Comparison of ENCODE assay signal across 8 mouse cellular contexts in the genomic region with DNA sequence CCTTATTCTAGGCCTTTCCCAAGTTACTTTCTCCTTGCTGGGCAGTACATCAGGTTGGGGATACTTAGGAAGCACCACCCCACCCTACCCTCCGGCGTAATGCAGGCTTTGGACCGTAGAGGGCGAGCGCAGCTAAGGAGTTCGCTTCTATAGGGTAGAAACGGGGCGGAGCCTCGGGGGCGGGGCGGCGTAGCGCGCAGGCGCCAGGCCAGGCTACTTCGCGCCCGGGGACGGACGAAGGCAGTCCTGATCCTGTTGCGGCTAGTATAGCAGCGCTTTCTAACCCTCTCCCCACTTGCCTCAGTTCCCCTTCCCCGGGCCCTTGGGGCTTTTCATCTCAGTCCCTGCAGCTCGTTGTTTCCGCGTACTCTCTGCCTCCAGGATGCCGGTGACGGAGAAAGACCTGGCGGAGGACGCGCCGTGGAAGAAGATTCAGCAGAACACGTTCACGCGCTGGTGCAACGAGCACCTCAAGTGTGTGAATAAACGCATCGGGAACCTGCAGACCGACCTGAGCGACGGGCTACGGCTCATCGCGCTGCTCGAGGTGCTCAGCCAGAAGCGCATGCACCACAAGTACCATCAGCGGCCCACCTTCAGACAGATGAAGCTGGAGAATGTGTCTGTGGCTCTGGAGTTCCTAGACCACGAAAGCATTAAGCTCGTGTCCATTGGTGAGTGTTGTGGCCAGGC. TPM values are rescaled to one million over a fixed set of nuclear protein-coding genes. Genes with fewer than 3 reads are reported as not detected.
A peak's percentile ranks its signal among the peaks of the same experiment; 100 is the strongest.
DNase-seq lines count a peak whose midpoint lies in the region; ATAC-seq and TF ChIP-seq lines count a peak whose summit lies in the region.

Gene Flnb, plus strand, starts transcription at position 188 of the 693 bp plus-strand sequence.

- peak within 1 kb of the TSS; percentile 74 for H3K9ac ChIP-seq in embryonic facial prominence, embryonic 15.5 days
- H3K9ac ChIP-seq in kidney, embryonic 14.5 days (ENCODE audit: low read depth, low read length), result peak within 1 kb of the TSS; percentile 68
- peak within 1 kb of the TSS; percentile 80 for H3K9ac ChIP-seq in limb, embryonic 14.5 days (ENCODE audit: low read depth, low read length, severe bottlenecking)
- peak within 1 kb of the TSS; percentile 92 for H3K9ac ChIP-seq in midbrain, embryonic 16.5 days (ENCODE audit: low read depth, low read length)

- H3K27ac ChIP-seq in bone marrow macrophage, adult 2 months (ENCODE audit: insufficient read depth, low read depth, low read length), result no peak within 1 kb of the TSS
- peak within 1 kb of the TSS; percentile 81 for H3K27ac ChIP-seq in embryonic facial prominence, embryonic 15.5 days (replicated peaks)
- peak within 1 kb of the TSS; percentile 83 for H3K27ac ChIP-seq in heart, embryonic 10.5 days
- H3K27ac ChIP-seq in kidney, embryonic 14.5 days (ENCODE audit: low read depth, low read length), result peak within 1 kb of the TSS; percentile 45
- peak within 1 kb of the TSS; percentile 35 for H3K27ac ChIP-seq in limb, embryonic 14.5 days (replicated peaks; ENCODE audit: low read depth, low read length)
- H3K27ac ChIP-seq in midbrain, embryonic 16.5 days (ENCODE audit: low read length), result peak within 1 kb of the TSS; percentile 86
- 0 out of 2 replicates have a peak within 1 kb of the TSS, but pooled peaks have one; percentile 11 for H3K27ac ChIP-seq in spleen, adult 2 months (ENCODE audit: insufficient read depth, low read length)

- DNase-seq in A20 (ENCODE audit: low read depth, low spot score), result peak; percentile 96
- DNase-seq in heart, embryonic 10.5 days (ENCODE audit: low spot score), result peak; percentile 96
- DNase-seq in limb, embryonic 14.5 days (ENCODE audit: low spot score), result peak; percentile 96
- DNase-seq in spleen, adult 2 months (ENCODE audit: low read depth in 1 of 2, low spot score in 2 of 2), result peak; percentile 76 to 96

- no peaks in the 10 kb centered on the region for H3K36me3 ChIP-seq in embryonic facial prominence, embryonic 15.5 days
- no peaks in the 10 kb centered on the region for H3K36me3 ChIP-seq in heart, embryonic 10.5 days
- H3K36me3 ChIP-seq in kidney, embryonic 14.5 days (ENCODE audit: control insufficient read depth, insufficient read depth, low read length), result no peaks in the 10 kb centered on the region
- no peaks in the 10 kb centered on the region for H3K36me3 ChIP-seq in limb, embryonic 14.5 days (ENCODE audit: control insufficient read depth, insufficient read depth, low read length)
- H3K36me3 ChIP-seq in midbrain, embryonic 16.5 days (ENCODE audit: control insufficient read depth, insufficient read depth, low read length), result no peaks in the 10 kb centered on the region
- H3K36me3 ChIP-seq in spleen, adult 2 months (ENCODE audit: control insufficient read depth, insufficient read depth, low read length), result no peaks in the 10 kb centered on the region

- peak; percentile 95 for ATAC-seq in embryonic facial prominence, embryonic 15.5 days (ENCODE audit: insufficient number of reproducible peaks, low FRiP score, low TSS enrichment, low read depth)
- peak; percentile 98 for ATAC-seq in kidney, embryonic 14.5 days (ENCODE audit: low FRiP score, low TSS enrichment)
- peak; percentile 94 for ATAC-seq in limb, embryonic 14.5 days (ENCODE audit: low FRiP score, low read depth)
- peak; percentile 98 for ATAC-seq in midbrain, embryonic 16.5 days

- peak within 1 kb of the TSS; percentile 88 for H3K4me2 ChIP-seq in embryonic facial prominence, embryonic 15.5 days (replicated peaks)
- peak within 1 kb of the TSS; percentile 85 for H3K4me2 ChIP-seq in kidney, embryonic 14.5 days (replicated peaks; ENCODE audit: low read depth, low read length)
- peak within 1 kb of the TSS; percentile 82 for H3K4me2 ChIP-seq in limb, embryonic 14.5 days (replicated peaks; ENCODE audit: low read depth, low read length, severe bottlenecking)
- H3K4me2 ChIP-seq in midbrain, embryonic 16.5 days (ENCODE audit: low read length), result peak within 1 kb of the TSS; percentile 80

- no peak for TF ChIP-seq POLR2A in bone marrow macrophage, adult 2 months (IDR thresholded peaks at IDR 0.05; ENCODE audit: borderline replicate concordance, low read depth, low read length)
- peak; percentile 94; the same call in 1 of the 2 replicates for TF ChIP-seq POLR2A in limb, embryonic 14.5 days (IDR thresholded peaks at IDR 0.05; ENCODE audit: borderline replicate concordance, extremely low read depth, insufficient read depth, insufficient read length)
- TF ChIP-seq POLR2A in spleen, adult 2 months (IDR thresholded peaks at IDR 0.05; ENCODE audit: low read depth, low read length), result peak; percentile 55

- peak; percentile 49; the same call in 1 of the 2 replicates for TF ChIP-seq CTCF in bone marrow macrophage, adult 2 months (IDR thresholded peaks at IDR 0.05; ENCODE audit: low read depth, low read length)
- TF ChIP-seq CTCF in spleen, adult 2 months (IDR thresholded peaks at IDR 0.05; ENCODE audit: extremely low read depth, insufficient read depth, insufficient read length, insufficient replicate concordance), result peak; percentile 89

- peak within 1 kb of the TSS; percentile 64 for H3K4me3 ChIP-seq in bone marrow macrophage, adult 2 months (ENCODE audit: insufficient read depth, low read length)
- peak within 1 kb of the TSS; percentile 69 for H3K4me3 ChIP-seq in embryonic facial prominence, embryonic 15.5 days (replicated peaks)
- peak within 1 kb of the TSS; percentile 78 for H3K4me3 ChIP-seq in heart, embryonic 10.5 days
- peak within 1 kb of the TSS; percentile 77 for H3K4me3 ChIP-seq in kidney, embryonic 14.5 days (ENCODE audit: low read length)
- peak within 1 kb of the TSS; percentile 87 for H3K4me3 ChIP-seq in limb, embryonic 14.5 days (replicated peaks; ENCODE audit: low read length)
- peak within 1 kb of the TSS; percentile 82 for H3K4me3 ChIP-seq in midbrain, embryonic 16.5 days (ENCODE audit: low read depth, low read length)
- peak within 1 kb of the TSS; percentile 60 for H3K4me3 ChIP-seq in spleen, adult 2 months (ENCODE audit: extremely low read depth, insufficient read depth, insufficient read length)

- WGBS in embryonic facial prominence, embryonic 15.5 days, result under 1% methylated on average over 49 of the region's 49 CpGs
- WGBS in heart, embryonic 10.5 days, result under 1% methylated on average over 49 of the region's 49 CpGs
- WGBS in kidney, embryonic 14.5 days, result under 1% methylated on average over 49 of the region's 49 CpGs
- 1% methylated on average over 49 of the region's 49 CpGs for WGBS in limb, embryonic 14.5 days
- under 1% methylated on average over 46 of the region's 49 CpGs for WGBS in midbrain, embryonic 16.5 days
- 1% methylated on average over 49 of the region's 49 CpGs for WGBS in spleen, adult 2 months

- no peaks in the 10 kb centered on the region for H3K27me3 ChIP-seq in embryonic facial prominence, embryonic 15.5 days
- no peaks in the 10 kb centered on the region for H3K27me3 ChIP-seq in heart, embryonic 10.5 days (ENCODE audit: insufficient read depth, poor library complexity, severe bottlenecking)
- no peaks in the 10 kb centered on the region for H3K27me3 ChIP-seq in kidney, embryonic 14.5 days (ENCODE audit: control insufficient read depth, insufficient read depth, low read length)
- no peaks in the 10 kb centered on the region for H3K27me3 ChIP-seq in limb, embryonic 14.5 days (ENCODE audit: control insufficient read depth, insufficient read depth, low read length)
- no peaks in the 10 kb centered on the region for H3K27me3 ChIP-seq in midbrain, embryonic 16.5 days (ENCODE audit: control insufficient read depth, insufficient read depth, low read depth, low read length)
- no peaks in the 10 kb centered on the region; the same call in 1 of the 2 replicates for H3K27me3 ChIP-seq in spleen, adult 2 months (ENCODE audit: control insufficient read depth, insufficient read depth, low read length)

- no peaks in the 10 kb centered on the region for H3K9me3 ChIP-seq in embryonic facial prominence, embryonic 15.5 days (replicated peaks)
- H3K9me3 ChIP-seq in heart, embryonic 10.5 days, result no peaks in the 10 kb centered on the region
- no peaks in the 10 kb centered on the region for H3K9me3 ChIP-seq in kidney, embryonic 14.5 days (ENCODE audit: control insufficient read depth, low read length)
- no peaks in the 10 kb centered on the region for H3K9me3 ChIP-seq in limb, embryonic 14.5 days (ENCODE audit: control insufficient read depth, low read length)
- no peaks in the 10 kb centered on the region for H3K9me3 ChIP-seq in midbrain, embryonic 16.5 days (replicated peaks; ENCODE audit: control insufficient read depth, low read length, poor library complexity, severe bottlenecking)

- peaks cover 8% of the 10 kb centered on the region for H3K4me1 ChIP-seq in bone marrow macrophage, adult 2 months (ENCODE audit: control insufficient read depth, insufficient read depth, low read length)
- H3K4me1 ChIP-seq in embryonic facial prominence, embryonic 15.5 days, result peaks cover 45% of the 10 kb centered on the region
- H3K4me1 ChIP-seq in heart, embryonic 10.5 days, result peaks cover 46% of the 10 kb centered on the region
- peaks cover 12% of the 10 kb centered on the region; the same call in 1 of the 2 replicates for H3K4me1 ChIP-seq in kidney, embryonic 14.5 days (ENCODE audit: control insufficient read depth, insufficient read depth, low read length)
- peaks cover 31% of the 10 kb centered on the region for H3K4me1 ChIP-seq in limb, embryonic 14.5 days (ENCODE audit: control insufficient read depth, insufficient read depth, low read length)
- peaks cover 22% of the 10 kb centered on the region for H3K4me1 ChIP-seq in midbrain, embryonic 16.5 days (ENCODE audit: control insufficient read depth, insufficient read depth, low read length)
- peaks cover 9% of the 10 kb centered on the region; the same call in 1 of the 2 replicates for H3K4me1 ChIP-seq in spleen, adult 2 months (ENCODE audit: control insufficient read depth, insufficient read depth, insufficient read length)

RNA-seq across cellular contexts. Expression of gene Flnb, which starts in this region (rescaled TPM):
- polyA plus RNA-seq in bone marrow macrophage, adult 2 months (2012; ENCODE audit: insufficient read depth, insufficient read length, missing spikeins), result 4.8 and 6.5 TPM in 2 replicates
- polyA plus RNA-seq in embryonic facial prominence, embryonic 15.5 days (2015; fragmentation: Nextera tagmentation; extraction: Ambion mirVana), result 22.2 and 22.7 TPM in 2 replicates
- 15.2 and 18.5 TPM in 2 replicates for polyA plus RNA-seq in heart, embryonic 10.5 days (2016; fragmentation: Nextera tagmentation; extraction: Ambion mirVana)
- 12.7 and 25.7 TPM in 2 replicates for polyA plus RNA-seq in kidney, embryonic 14.5 days (2014; fragmentation: Nextera tagmentation; extraction: Ambion mirVana)
- 58.7 and 65.2 TPM in 2 replicates for polyA plus RNA-seq in limb, embryonic 14.5 days (2012; rRNA removed)
- polyA plus RNA-seq in limb, embryonic 14.5 days (2014; fragmentation: Nextera tagmentation; extraction: Ambion mirVana), result 39.4 and 46.5 TPM in 2 replicates
- polyA plus RNA-seq in midbrain, embryonic 16.5 days (2015; fragmentation: Nextera tagmentation; extraction: Ambion mirVana), result 7.0 and 12.4 TPM in 2 replicates
- polyA plus RNA-seq in spleen, adult 2 months (2012; rRNA removed), result 8.2 and 9.4 TPM in 2 replicates
